Mouse (Mus musculus) stomach, postnatal 0 days (tissue): Measurements from ENCODE around the gene Il27.

ENCODE experiments used
- CTCF ChIP-seq: IDR thresholded peaks from 2 replicates; pipeline ENCODE4 v1.5.1; 2016; ENCODE audit warnings: antibody characterized with exemption, low read depth, mild to moderate bottlenecking, moderate library complexity
- EP300 ChIP-seq: optimal IDR thresholded peaks from 2 replicates; pipeline ENCODE3; 2016; ENCODE audit warnings: antibody characterized with exemption

- TF ChIP-seq CTCF (no peak), EP300 (no peak)
These were observed 13.1 kb downstream of the Il27 start for GRCm38 (mm10) chr7:126581661-126582060.
